Mouse (Mus musculus): ENCODE results near the gene Plscr5. TPM values are rescaled to one million over a fixed set of nuclear protein-coding genes. Genes with fewer than 3 reads are reported as not detected.

Gene Plscr5
- polyA plus RNA-seq, 1 experiment from 2014 or later = not detected

Other genes with a start within 250 kb of the Plscr5 start
- 41.0 and 41.9 TPM in 2 replicates for gene Plscr1, start 56.8 kb downstream of the Plscr5 start, polyA plus RNA-seq (2016; fragmentation: Nextera tagmentation; extraction: Ambion mirVana)
- 6.6 and 7.4 TPM in 2 replicates for gene Plscr2, start 82.7 kb downstream of the Plscr5 start, polyA plus RNA-seq (2016; fragmentation: Nextera tagmentation; extraction: Ambion mirVana)
- not detected in 2 replicates for gene 1700057G04Rik, start 116.4 kb downstream of the Plscr5 start, polyA plus RNA-seq (2016; fragmentation: Nextera tagmentation; extraction: Ambion mirVana)